Mouse (Mus musculus) cortical plate, adult 2 months (tissue): ENCODE results near the gene Mgme1. TPM values are rescaled to one million over a fixed set of nuclear protein-coding genes. Genes with fewer than 3 reads are reported as not detected.

Source experiments
- H3K27ac ChIP-seq: fragments of 200-500 bp; 2 replicates; pipeline ENCODE4 v1.5.1; 2012; ENCODE audit warnings: low read length, control low read depth, inconsistent platforms; ENCODE audit not compliant: insufficient read depth
- H3K4me1 ChIP-seq: fragments of 200-500 bp; 2 replicates; pipeline ENCODE4 v1.6.1; 2011; ENCODE audit warnings: low read length; ENCODE audit not compliant: control insufficient read depth, insufficient read depth
- H3K4me3 ChIP-seq: fragments of 200-500 bp; 2 replicates; pipeline ENCODE4 v1.5.1; 2011; ENCODE audit warnings: mild to moderate bottlenecking, low read length, control low read depth; ENCODE audit not compliant: insufficient read depth
- CTCF ChIP-seq: fragments of 200-500 bp; IDR thresholded peaks from 2 replicates; pipeline ENCODE4 v1.5.1; 2011; ENCODE audit warnings: mild to moderate bottlenecking, control low read depth, low read length; ENCODE audit not compliant: insufficient read depth; ENCODE audit errors: extremely low read depth
- POLR2A ChIP-seq: fragments of 200-500 bp; IDR thresholded peaks from 2 replicates; pipeline ENCODE4 v1.6.1; 2011; ENCODE audit warnings: mild to moderate bottlenecking, low read length, control low read depth; ENCODE audit not compliant: insufficient read depth; ENCODE audit errors: extremely low read depth
- polyA plus RNA-seq: library from polyadenylated mRNA; depleted of rRNA; stranded (reverse); fragments of >200 nt; gene quantifications from 2 replicates; pipeline ENCODE4 v1.2.3, GENCODE M21; 2012; rRNA removed

The Mgme1 gene
- polyA plus RNA-seq, 1 experiment, result 5.6 TPM

GRCm38 (mm10) chr2:144330352-144330959 lies 60.0 kb downstream of the Mgme1 start:
- H3K27ac ChIP-seq, result peak overlapping the region; percentile 95
- TF ChIP-seq CTCF (no peak), POLR2A (no peak)

More at GRCm38 (mm10) chr2:144330352-144330959, 60.0 kb downstream of the Mgme1 start:
- Histone ChIP-seq H3K4me1 (no peaks in the 10 kb centered on the region), H3K4me3 (peak overlapping the region; percentile 91)

Other genes starting within 250 kb of the Mgme1 start
- not detected in 2 replicates for gene Banf2, start 237.6 kb upstream of the Mgme1 start, polyA plus RNA-seq
- 84.6 and 85.6 TPM in 2 replicates for gene Snx5, start 243 bp downstream of the Mgme1 start, polyA plus RNA-seq
- gene Ovol2, start 61.5 kb downstream of the Mgme1 start, polyA plus RNA-seq, result 15.0 and 16.4 TPM in 2 replicates
- gene Kat14, start 98.3 kb downstream of the Mgme1 start, polyA plus RNA-seq, result 33.8 and 35.5 TPM in 2 replicates
- gene Pet117, start 98.3 kb downstream of the Mgme1 start, polyA plus RNA-seq, result 1.0 TPM in 1 of 2 replicates, not detected in the other